Mouse (Mus musculus): ENCODE data around the gene Sik2.

Sik2 gene

DNA sequence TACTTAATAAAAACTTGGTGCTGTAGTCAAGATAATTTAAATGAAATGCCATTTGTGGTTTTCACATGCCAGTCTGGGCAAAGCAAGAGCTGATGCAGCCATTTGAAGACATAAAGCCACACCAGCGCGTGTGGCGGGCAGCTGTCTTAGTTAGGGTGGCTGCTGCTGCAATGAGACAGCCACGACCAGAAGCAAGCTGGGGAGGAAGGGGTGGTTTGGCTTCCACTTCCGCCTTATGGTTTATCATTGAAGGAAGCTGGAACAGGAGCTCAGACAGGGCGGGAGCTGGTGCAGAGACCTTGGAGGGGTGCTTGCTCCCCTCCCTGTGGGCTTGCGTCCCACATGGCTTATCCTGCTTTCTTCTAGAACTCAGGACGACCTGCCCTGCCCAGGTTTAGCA, 143.1 kb downstream of the Sik2 start:
- DNase-seq (ENCODE audit: low spot score in 2 of 2), result peak in 1 of 2 experiments; percentile 24

DNA sequence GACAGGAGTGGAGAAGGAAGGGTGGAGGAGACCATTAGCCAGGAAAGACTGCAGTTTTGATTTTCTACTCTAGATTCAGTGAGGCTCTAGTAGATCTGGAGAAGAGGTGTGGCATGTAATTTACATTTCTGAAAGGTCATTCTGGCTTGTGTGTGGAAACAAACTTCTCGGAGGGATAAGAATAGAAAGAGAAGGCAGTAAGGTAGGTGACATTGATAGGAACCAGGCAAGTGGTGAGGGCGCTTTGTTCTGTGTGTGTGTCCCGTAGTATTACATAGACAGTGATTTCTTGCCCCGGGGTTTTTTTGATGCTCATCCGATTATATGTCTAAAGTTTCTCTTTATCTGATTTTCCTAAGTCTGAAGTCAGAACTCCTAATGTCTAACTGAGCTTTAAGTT, 144.0 kb downstream of the Sik2 start:
- DNase-seq (ENCODE audit: low spot score in 2 of 2), result no peak

DNA sequence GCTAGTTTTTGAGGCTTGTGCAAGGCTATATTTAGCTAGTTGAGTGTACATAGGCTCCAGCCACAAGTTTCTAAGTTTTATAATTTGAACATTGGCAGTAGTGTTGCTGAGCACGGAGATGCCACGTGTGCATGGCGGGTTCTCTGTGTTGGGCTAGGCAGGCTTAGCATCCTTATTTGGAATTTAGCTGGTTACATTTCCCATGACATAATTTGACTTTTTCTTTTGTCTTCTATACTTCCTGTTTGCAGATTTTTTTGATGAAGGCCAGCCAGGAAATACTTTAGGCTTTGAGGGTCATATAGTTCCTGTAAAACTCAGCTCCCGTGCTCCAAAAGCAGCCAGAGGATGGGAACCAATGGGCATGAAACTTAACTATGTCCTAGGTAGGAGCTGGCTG, 145.0 kb downstream of the Sik2 start:
- DNase-seq (ENCODE audit: low spot score in 2 of 2), result no peak

DNA sequence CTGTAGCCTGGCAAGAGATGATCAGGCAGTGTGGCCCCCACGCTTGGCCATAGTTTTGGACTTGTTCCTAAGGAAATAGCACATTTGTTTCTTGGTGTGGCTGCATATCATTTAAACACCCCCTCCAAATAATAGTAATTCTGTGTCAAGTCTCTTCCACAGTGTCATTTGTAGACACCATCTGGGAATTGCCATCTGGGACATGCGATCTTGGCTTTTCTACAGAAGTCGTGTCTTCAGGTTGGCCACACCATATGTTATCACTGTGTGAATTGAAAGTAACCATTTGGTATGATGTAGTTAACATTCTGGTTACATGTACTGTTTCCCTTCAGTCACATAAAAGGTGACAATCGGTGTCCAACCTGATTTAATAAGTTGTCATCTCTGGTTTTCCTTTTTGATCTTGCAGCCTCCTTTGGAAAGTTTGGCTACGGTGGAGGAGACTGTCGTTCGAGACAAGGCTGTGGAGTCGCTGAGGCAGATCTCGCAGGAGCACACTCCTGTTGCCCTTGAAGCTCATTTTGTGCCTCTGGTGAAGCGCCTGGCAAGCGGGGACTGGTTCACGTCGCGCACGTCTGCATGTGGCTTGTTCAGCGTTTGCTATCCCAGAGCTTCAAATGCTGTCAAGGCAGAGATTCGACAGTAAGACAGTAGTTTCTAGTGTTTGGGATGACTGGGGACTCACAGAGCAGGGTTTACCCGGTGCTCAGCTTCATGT, 147.6 kb downstream of the Sik2 start:
- no peak for DNase-seq (ENCODE audit: low spot score in 2 of 2)

DNA sequence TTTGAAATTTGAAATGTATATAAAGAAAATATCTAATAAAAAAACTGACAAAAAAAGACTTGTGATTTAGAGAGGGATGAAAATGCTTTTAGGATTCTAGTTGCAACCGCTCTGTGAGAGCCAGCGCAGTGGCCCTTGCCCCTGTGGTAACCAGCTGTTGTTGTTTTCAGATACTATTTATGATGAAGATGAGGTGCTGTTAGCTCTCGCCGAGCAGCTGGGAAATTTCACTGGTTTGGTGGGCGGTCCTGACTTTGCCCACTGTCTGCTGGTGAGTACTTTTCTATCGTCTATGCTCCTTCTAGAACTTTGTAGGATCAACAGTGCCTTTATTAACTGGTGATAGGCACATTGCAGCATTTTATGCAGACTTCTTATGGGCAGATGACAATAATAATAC, 150.2 kb downstream of the Sik2 start:
- no peak for DNase-seq (ENCODE audit: low spot score in 2 of 2)

DNA sequence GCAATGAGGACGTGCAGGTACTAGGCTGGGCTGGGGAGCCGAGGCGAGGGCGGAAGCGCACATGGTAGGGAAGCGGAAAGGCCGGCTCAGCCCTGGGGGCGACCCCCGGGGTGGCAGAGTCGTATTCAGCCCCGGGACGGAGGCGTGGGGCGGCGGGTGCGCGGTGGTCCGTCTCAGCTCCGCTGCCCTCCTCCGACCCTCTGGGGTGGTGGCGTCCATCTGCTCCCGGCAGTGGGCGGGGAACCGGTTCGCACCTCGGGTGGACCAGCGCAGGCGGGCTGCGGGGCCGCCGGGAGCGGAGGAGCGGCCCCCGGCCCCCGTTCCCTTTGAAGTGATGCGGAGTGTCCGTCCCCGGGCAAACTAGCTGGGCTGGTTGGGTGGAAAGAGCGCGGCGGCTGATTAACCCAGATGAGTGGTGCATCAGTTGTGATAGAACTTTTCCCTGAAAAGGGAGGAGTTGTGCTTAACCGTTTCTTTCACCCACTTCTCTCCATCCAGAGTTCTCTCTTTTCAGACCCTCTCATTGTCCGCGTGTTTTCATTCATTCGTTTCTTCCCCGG, 151.7 kb downstream of the Sik2 start:
- DNase-seq (ENCODE audit: low spot score in 2 of 2), result peak in 1 of 2 experiments; percentile 71

DNA sequence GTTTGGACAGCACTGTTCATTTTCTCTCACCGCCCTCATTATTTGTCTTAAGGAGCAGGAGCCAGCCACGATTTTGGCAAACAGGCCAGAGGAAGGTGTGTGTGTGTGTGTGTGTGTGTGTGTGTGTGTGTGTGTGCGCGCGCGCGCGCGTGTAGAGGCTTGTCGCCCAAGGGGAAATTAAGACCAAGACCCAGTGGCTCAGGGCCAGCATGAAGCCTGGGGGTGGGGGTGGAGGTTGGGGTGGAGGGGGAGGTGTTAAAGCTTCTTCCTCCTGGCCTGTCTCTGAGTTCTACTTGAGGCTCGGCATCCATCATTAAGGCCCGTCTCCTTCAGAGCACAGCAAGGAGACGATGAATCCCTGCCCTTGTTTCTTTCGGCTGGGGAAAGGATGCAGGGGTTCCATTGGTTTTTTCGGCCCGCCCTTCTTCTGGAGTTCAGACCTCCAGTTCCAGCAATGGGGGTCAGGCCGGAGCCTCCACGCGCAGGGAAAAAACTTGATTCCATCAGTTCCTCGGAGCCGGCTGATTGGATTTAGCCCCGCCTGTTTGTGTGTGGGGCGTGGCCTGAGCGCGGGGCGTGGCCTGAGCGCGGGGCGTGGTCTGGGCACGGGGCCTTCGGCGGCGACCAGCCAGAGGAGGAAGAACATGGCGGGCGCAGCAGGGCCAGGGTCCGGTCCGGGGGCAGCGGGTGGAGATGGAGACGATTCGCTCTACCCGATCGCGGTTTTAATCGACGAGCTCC, 152.4 kb downstream of the Sik2 start:
- peak; percentile 96 to 100 for DNase-seq (ENCODE audit: low spot score in 2 of 2)

DNA sequence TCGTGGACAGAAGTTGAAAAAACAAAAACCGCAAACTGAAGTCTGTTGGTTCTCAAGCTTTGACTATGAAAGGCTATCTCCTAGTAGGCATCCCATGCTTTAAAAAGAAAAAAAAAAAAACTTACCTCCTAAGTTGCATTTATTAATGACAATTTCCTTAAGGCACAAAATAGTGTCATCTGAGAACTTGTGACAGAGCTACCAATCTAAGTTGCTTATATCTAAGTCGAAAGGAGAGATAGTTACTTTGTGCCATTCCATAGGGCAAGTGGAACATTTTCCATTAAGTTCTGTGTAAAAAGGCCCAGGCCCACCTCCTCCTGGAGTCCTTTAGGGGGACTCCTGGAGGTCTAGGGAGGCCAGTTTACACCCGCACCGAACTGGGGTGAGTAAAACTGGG, 153.1 kb downstream of the Sik2 start:
- no peak for DNase-seq (ENCODE audit: low spot score in 2 of 2)

DNA sequence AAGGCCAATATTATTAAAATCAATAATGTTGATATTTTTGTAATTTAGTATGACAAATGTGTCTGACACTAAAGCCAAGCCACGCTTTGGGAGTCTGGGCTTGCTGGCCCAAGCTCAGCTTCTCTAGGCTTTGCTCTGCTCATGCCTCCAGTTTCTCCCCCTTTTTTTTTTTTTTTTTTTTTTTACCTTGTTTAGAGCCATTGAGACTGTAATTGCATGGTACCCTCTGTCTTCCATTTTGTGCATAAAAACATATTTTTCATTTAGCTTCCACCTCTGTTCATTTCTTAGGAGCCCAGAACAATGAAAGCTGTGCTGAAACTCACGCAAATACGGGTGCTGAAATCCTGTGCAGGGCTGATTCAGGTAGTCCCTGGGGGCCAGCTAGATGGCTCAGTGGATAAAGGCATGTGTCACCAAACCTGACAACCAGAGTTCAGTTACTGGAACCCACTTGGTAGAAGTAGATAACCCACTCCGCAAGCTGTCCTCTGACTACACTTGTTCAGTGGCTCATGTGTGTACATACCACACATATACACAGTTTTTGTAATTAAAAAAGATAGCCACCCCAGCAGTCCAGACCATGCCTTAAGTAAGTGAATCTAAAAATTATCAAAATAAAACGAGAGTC, 153.6 kb downstream of the Sik2 start:
- DNase-seq (ENCODE audit: low spot score in 2 of 2), result peak in 1 of 2 experiments; percentile 32

DNA sequence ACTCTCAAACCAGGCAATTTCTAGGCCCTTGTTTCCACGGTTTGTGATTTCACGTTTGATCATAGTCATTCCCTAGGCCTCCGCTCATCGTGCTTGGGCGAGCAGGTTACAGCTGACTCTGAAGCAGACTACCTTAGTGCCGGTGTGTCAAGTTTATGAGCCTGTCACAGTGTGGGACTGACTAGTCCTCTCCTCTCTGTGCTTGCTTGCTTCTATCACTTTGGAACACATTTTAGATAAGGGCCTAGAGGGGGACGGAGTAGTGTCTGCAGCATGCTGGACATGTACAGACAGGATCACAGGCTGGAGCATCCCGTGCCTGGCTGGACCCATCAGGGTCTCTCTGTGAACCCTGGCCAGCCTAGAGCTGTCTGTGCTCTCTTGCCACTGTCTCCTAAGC, 154.5 kb downstream of the Sik2 start:
- peak; percentile 40 to 68 for DNase-seq (ENCODE audit: low spot score in 2 of 2)

DNA sequence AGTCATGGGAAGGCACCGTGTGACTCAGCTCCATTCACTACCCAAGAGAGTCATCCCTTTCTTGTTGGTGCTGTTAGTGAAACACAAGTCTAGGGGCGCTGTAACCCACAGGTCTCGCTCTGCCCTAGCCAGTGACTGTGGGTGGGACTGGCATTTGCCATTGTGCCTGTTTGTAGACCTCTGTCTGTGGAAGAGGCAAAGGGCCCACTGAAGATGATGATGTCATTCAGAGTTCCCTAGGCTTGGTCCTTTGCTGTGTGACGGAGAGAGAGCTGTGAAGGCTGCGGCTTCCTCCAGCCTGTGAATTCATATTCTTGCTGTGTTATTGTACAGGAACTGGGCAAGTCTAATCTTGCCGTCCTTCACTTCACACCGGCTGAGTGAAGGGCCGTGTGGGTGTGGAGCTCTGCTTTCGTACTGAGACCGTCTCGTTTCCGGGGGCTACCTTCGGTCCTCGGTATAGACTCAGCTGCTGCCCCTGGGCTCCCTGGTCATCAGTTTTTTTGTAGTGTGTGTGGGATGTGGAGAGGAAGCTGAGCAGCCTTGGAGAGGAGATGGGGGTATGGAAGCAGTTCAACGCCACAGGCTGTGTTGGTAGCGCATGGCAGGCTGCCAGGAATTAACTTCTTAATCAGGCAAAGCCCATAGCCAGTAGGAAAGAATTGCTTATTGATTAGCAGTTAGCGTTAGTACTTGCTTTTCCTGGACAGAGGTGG, 156.1 kb downstream of the Sik2 start:
- peak; percentile 67 to 72 for DNase-seq (ENCODE audit: low spot score in 2 of 2)

DNA sequence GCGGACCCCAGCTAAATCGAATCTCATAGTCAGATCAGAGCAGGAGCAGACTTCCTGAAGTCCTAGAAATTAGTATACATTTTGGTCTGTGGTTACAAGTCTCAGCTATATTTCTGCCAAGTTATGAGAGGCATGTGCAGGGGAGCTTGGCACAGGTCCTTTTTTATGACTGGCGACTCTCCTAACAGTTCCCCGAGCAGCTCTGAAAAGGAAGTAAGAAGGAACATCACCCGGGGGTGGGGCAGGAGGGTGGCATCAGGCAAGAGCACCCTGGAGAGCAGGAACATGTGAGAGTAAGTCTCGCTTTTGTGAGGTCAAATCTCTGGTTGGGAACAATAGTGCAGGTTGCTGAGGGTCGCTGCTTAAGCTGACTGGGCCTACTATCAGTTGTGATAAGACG, 158.2 kb downstream of the Sik2 start:
- peak in 1 of 2 experiments; percentile 39 for DNase-seq (ENCODE audit: low spot score in 2 of 2)

DNA sequence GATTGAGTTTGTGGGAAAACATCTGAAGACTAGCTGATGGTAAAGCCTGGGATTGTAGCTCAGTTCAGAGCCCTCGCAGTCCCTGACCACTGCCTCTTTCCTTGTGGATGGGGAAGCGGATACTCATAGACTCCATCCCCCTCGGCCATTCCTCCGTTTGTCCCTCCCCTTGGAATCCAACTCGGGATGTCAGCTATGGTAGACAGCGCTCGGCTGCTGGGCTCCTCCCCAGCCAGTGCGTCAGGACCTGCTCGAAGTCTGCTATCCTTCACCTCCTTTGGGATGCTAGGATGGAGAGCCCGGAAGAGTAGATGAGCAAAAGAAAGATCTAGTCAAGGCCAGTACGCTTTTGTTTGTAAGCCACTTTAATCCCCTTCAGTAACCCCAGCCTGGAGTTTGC, 158.6 kb downstream of the Sik2 start:
- no peak for DNase-seq (ENCODE audit: low spot score in 2 of 2)

DNA sequence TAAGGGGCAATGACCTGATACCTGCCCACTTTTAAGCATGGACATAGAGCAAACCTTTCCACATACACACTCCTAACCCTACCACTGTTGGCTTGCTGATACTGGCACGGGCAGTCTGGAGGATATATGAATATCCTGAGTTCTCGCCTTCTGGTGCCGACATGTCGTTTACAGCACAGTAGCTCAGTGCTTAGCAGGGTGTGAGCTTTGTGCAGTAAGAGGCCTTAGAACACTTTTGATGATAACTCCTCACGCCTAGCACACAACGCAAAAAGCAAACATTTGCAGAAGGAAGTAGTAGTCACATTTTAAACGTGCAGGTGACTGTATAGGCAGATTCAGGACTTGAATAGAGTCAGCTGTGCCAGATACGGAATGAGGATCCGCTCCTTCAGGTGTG, 159.1 kb downstream of the Sik2 start:
- no peak for DNase-seq (ENCODE audit: low spot score in 2 of 2)

DNA sequence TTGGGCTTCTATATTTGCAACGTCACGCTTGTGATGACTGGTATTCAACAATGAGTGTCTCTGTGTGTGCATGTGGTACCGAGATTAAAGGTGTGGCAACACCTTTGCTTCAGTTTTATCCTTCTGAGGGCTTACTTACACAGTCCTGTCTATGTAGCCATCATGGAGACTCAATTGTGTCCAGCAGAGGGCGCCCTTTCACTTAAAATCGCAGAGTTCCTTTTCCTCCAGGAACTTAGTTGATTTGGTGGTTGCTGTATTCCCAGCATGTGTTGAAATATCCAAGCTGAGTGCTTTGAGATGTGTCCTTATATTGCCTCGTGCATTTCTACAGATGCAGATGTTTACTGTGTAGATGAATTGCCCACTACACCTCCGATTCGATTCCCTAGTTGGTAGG, 159.6 kb downstream of the Sik2 start:
- peak; percentile 90 to 92 for DNase-seq (ENCODE audit: low spot score in 2 of 2)

DNA sequence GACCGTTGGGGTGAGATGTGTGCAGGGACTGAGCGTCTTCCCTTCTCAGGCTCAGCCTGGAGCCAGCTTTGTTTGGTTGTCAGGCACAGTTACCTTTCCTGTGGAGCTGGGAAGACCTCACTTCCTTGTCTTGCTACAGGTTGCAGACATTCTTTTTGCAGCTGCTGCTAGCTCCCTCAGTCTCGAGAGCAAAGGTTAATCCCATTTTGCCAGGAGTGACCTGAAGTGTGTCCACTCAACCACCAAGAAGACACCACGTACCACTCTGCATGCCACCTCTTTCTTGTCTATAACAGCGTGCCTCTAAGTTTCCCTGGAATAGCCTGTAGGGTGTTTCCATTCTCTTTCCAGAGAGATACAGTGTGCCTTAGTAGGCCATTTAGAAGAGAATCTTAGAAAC, 160.1 kb downstream of the Sik2 start:
- DNase-seq (ENCODE audit: low spot score in 2 of 2), result no peak

DNA sequence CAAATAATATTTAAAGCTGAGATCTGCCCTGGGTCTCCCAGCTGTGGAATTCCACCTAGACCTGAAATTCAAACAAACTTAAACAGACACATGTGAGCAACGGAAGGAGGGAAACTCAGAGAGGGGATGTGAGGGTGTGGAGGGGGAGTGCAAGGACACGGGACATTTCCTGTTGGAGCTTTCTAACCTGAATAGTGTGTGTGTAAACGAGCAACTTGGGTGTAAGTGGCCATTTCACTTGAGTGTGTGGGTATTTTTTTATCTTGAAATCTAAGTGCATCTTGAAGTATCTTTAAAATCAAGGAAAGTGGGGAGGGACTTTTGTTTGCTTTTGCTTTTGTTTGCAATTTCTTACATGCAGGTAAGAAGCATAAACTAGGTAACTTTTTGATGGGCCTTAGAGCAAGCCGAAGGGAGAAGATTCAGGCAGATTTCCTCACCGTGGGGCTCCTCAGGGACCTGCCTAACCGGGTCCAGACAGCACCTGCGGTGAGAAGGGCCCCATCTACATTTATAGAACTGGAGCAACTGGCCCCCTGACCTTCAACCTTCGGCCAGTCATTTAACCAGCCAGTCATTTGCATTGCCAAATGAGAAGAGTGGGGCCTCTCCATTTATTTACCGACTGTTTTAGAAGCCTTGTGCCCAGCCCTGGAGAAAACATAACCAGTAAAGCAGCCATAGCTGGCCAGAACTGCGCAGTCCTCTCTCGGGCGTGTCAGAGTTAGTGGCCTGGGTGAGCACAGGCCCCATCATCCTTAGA, 161.1 kb downstream of the Sik2 start:
- DNase-seq (ENCODE audit: low spot score in 2 of 2), result no peak

DNA sequence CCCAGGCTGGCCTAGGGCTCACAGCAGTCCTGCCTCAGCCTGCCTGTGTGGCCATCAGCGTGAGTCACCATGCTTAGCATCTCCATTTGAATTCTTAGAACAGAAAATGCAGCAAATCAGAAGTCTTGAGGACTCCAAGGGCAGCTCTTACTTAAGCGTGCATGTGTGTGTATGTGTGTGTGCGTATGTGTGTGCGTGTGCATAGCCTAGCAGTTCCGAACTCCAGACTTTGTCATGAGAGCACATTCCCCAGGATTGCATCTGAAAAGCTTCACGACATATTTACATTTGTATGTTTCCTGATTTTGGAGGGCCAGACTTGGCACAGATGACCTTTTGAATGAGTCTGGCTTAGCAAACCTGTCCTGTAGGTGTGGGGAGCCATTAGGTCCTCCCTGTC, 161.7 kb downstream of the Sik2 start:
- no peak for DNase-seq (ENCODE audit: low spot score in 2 of 2)

DNA sequence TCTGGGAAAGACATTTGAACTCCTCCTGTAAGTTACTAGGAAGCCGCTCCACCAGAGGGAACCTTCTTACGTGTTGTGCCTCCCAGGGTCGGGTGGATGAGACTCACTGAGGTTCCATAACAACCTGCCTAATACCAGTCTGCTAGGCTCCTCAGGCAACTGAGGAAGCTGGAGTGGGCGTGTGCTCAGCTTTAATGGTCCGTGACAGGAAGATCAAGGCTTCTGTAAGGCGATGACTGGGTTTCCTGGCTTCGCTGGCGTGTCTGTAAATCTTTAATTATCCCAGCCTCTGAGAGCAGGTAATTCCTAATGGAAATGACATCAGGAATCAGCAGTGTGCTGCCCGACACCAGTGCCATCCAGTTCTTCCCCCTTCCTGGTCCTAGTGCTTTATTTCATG, 163.3 kb downstream of the Sik2 start:
- no peak for DNase-seq (ENCODE audit: low spot score in 2 of 2)

DNA sequence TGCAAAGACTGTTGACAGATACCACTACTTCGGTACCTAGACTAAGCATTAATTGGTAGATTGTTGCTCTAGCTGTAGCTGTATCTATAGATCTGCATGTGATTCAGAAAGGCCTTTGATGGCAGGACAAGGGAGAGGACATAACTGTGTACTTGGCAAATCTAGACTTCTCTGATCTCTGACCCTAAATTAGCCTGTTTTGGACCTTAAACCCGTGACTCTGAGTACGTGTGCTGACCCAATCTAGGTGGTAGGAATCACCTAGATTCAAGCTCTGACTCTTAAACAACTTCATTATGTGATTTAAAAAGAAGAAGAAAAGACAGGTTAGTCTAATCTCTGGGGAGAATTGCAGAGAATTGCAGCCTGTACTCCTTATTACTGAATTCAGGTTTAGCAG, 163.8 kb downstream of the Sik2 start, which contains the start of gene Ppp2r1b:
Gene Ppp2r1b (plus strand): TSS at position 221 of the 400 bp plus-strand sequence.
- no peak for DNase-seq (ENCODE audit: low spot score in 2 of 2)

Data from spleen, postnatal 10 days (tissue).